Mouse (Mus musculus) heart, postnatal 0 days (tissue): ENCODE results near the gene Gclc.

Source experiments
- CTCF ChIP-seq: IDR thresholded peaks from 2 replicates; pipeline ENCODE4 v1.5.1; 2016; ENCODE audit warnings: antibody characterized with exemption, control low read depth, low read depth
- EP300 ChIP-seq: IDR thresholded peaks from 2 replicates; pipeline ENCODE4 v1.6.1; 2016; ENCODE audit warnings: antibody characterized with exemption, low read depth

DNA sequence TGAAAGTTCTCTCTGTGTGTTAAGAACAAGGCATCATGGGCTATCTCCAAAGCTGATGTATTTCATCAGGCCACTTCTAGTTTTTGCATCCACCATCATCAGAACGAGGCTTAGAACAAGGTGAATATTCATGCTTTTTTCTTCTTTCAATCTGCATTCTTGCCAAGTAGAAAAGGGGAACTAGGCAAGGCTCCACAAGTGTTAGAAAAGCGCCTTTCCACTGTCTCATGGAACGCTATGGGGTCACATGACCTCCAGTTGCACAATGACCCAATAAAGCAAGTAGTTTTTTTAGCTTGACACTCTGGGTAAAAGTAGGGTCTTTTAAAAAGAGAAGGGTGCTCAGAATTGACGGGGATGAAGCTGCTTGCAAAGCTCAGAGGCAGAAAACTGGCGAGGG is 45.4 kb upstream of the Gclc start:
- TF ChIP-seq CTCF (no peak), EP300 (no peak)
